Comparison of ENCODE assay signal across 17 mouse cellular contexts in genomic region chr1:177711418-177711817, GRCm38 (mm10). TPM values are rescaled to one million over a fixed set of nuclear protein-coding genes. Genes with fewer than 3 reads are reported as not detected.
DNase-seq lines count a peak whose midpoint lies in the region; ATAC-seq lines count a peak whose summit lies in the region.
"Had no signal": no experiment of that assay in that cellular context is flagged by ENCODE, and none has a peak within 500 bp of the region (broad histone marks: within the 10 kb centered on the region; RNA-seq: fewer than 3 reads in every experiment).

No protein-coding gene starts in this region.

- WGBS in liver, embryonic 16.5 days (ENCODE audit: insufficient replicate concordance): 19% methylated on average over 2 of the region's 2 CpGs
- 98% methylated on average over 2 of the region's 2 CpGs for WGBS in midbrain, embryonic 16.5 days

- H3K4me2 ChIP-seq in liver, embryonic 16.5 days (ENCODE audit: low read depth, low read length): no peak overlapping the region
- no peak overlapping the region for H3K4me2 ChIP-seq in midbrain, embryonic 16.5 days (ENCODE audit: low read length)
- H3K4me2 ChIP-seq: embryonic facial prominence, embryonic 12.5 days; lung, embryonic 14.5 days had no signal

- H3K9me3 ChIP-seq in liver, embryonic 16.5 days (replicated peaks; ENCODE audit: control insufficient read depth, low read length): no peaks in the 10 kb centered on the region
- H3K9me3 ChIP-seq in midbrain, embryonic 16.5 days (replicated peaks; ENCODE audit: control insufficient read depth, low read length, poor library complexity, severe bottlenecking): peaks cover 5% of the 10 kb centered on the region

- ATAC-seq in common myeloid progenitor, adult 5-6 weeks (replicated peaks; ENCODE audit: low read depth, poor library complexity, severe bottlenecking): peak; percentile 75
- ATAC-seq in liver, embryonic 16.5 days (ENCODE audit: low read depth): peak; percentile 69
- ATAC-seq in midbrain, embryonic 16.5 days: no peak
- ATAC-seq: forebrain, postnatal 0 days had no signal

- DNase-seq in lung, postnatal 36 days: peak; percentile 34
- DNase-seq in lung, postnatal 10 days: no peak
- no peak for DNase-seq in left cerebral cortex, postnatal 4 days
- no peak for DNase-seq in urinary bladder, postnatal 14 days (ENCODE audit: low spot score)
- no peak for DNase-seq in gastrocnemius, postnatal 14 days
- DNase-seq: adrenal gland, adult 8-10 months; cerebellum, adult 9-10 months; forebrain, postnatal 0 days; kidney, postnatal 25 days; lung, embryonic 14.5 days had no signal

- no peak overlapping the region for H3K9ac ChIP-seq in liver, embryonic 16.5 days (ENCODE audit: low read depth, low read length)
- H3K9ac ChIP-seq in midbrain, embryonic 16.5 days (ENCODE audit: low read depth, low read length): no peak overlapping the region
- H3K9ac ChIP-seq: embryonic facial prominence, embryonic 12.5 days; forebrain, postnatal 0 days; lung, embryonic 14.5 days had no signal

- peak overlapping the region; percentile 14; the same call in 1 of the 2 replicates for H3K27ac ChIP-seq in liver, embryonic 16.5 days (ENCODE audit: low read length)
- H3K27ac ChIP-seq in midbrain, embryonic 16.5 days (ENCODE audit: low read length): no peak overlapping the region
- H3K27ac ChIP-seq: embryonic facial prominence, embryonic 12.5 days; left cerebral cortex, adult 2 months had no signal

- intact Hi-C loops in left cerebral cortex, postnatal 4 days (cut with DNase I): no loop called here
- intact Hi-C loops in gastrocnemius, postnatal 14 days (cut with DNase I; ENCODE audit: low total_unique reads): no loop called here

- no peaks in the 10 kb centered on the region for H3K36me3 ChIP-seq in liver, embryonic 16.5 days (ENCODE audit: control insufficient read depth, insufficient read depth)
- no peaks in the 10 kb centered on the region for H3K36me3 ChIP-seq in midbrain, embryonic 16.5 days (ENCODE audit: control insufficient read depth, insufficient read depth, low read length)
- H3K36me3 ChIP-seq: embryonic facial prominence, embryonic 12.5 days had no signal

- no peaks in the 10 kb centered on the region for H3K27me3 ChIP-seq in liver, embryonic 16.5 days (ENCODE audit: control insufficient read depth, insufficient read depth, low read depth, low read length)
- no peaks in the 10 kb centered on the region for H3K27me3 ChIP-seq in midbrain, embryonic 16.5 days (ENCODE audit: control insufficient read depth, insufficient read depth, low read depth, low read length)
- H3K27me3 ChIP-seq: embryonic facial prominence, embryonic 12.5 days had no signal

- no peak overlapping the region for H3K4me3 ChIP-seq in liver, embryonic 16.5 days (ENCODE audit: low read depth, low read length)
- no peak overlapping the region for H3K4me3 ChIP-seq in midbrain, embryonic 16.5 days (ENCODE audit: low read depth, low read length)
- H3K4me3 ChIP-seq: embryonic facial prominence, embryonic 12.5 days; left cerebral cortex, adult 2 months had no signal

- no peaks in the 10 kb centered on the region; the same call in 1 of the 2 replicates for H3K4me1 ChIP-seq in liver, embryonic 16.5 days (ENCODE audit: control insufficient read depth, low read depth, low read length)
- no peaks in the 10 kb centered on the region for H3K4me1 ChIP-seq in midbrain, embryonic 16.5 days (ENCODE audit: control insufficient read depth, insufficient read depth, low read length)

RNA-seq across cellular contexts. Expression of gene 1700016C15Rik, which starts 18.2 kb away (rescaled TPM):
- not detected in 2 replicates for total RNA-seq in common myeloid progenitor, adult 5-6 weeks (2017)
- polyA plus RNA-seq in liver, embryonic 16.5 days (2015; fragmentation: Nextera tagmentation; extraction: Ambion mirVana): not detected in 2 replicates
- total RNA-seq in left cerebral cortex, postnatal 4 days (2021): not detected
- not detected in 2 replicates for polyA plus RNA-seq in midbrain, embryonic 16.5 days (2015; fragmentation: Nextera tagmentation; extraction: Ambion mirVana)
- total RNA-seq in gastrocnemius, postnatal 14 days (2021): under 1 TPM; 0.31 to 0.47 TPM
- total RNA-seq: adrenal gland, adult 8-10 months; forebrain, postnatal 0 days; gastrocnemius, postnatal 4 days; heart, postnatal 25 days; left cerebral cortex, adult 2 months had no signal
- polyA plus RNA-seq: embryonic facial prominence, embryonic 12.5 days; lung, embryonic 14.5 days had no signal
